Mouse (Mus musculus) yolk sac, embryonic 10.5 days (tissue): ENCODE data around the gene Mrc2.

Experiments
- DNase-seq: peaks from one replicate; pipeline ENCODE4 v3.0.0-alpha.2; 2017; ENCODE audit warnings: low spot score

The Mrc2 gene

GRCm38 (mm10) chr11:105390290-105390689 is 97.8 kb downstream of the Mrc2 start:
- DNase-seq = no peak
